Mouse (Mus musculus): ENCODE results near the gene Spag9.

DNA sequence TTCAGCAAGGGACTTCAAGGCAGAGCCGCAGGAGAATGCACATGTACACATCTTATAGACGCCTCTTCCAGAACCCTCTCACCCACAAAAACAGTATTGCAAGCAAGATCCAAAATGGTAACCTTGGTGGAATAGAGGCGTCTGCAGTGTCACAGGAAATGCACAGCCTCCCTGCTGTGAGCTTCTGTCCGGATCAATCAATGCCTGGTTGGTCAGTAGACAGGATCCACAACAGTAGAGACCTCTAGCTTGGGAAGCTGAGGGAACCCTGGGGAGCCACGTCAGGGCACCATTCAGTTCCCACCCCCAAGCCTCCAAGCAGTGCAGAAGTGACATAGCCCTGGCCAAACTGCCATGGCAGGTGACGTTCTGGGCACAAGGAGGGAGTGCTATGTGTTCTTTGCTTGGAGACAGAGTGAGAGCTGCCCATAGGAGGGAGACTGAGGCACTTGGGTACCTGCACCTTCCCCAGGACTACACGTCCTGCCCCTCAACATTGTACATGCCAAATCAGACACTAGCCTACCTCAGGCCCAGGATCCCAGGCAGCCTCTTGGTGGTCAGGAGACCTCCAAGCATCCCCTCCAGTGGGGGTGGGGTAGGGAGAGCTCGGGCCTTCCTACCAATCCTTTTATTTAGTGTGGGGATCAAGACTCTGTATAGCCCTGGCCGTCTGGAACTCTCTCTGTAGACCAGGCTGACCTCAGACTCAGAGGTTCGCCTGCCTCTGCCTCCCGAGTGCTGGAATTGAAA lies 151.0 kb downstream of the Spag9 start:
- no peak for TF ChIP-seq CTCF (IDR thresholded peaks at IDR 0.05; ENCODE audit: low read depth, low read length)
- TF ChIP-seq POLR2A (IDR thresholded peaks at IDR 0.05; ENCODE audit: extremely low read depth, insufficient read depth, low read length) = no peak

Data from liver, adult 2 months (tissue).